Mouse (Mus musculus) embryo, embryonic 9.5 days (tissue): ENCODE data around the gene Dnajc16.

ENCODE experiments used
- DNase-seq: peaks from one replicate; pipeline ENCODE4 v3.0.0-alpha.2; 2017; ENCODE audit errors: extremely low spot score

Gene Dnajc16

DNA sequence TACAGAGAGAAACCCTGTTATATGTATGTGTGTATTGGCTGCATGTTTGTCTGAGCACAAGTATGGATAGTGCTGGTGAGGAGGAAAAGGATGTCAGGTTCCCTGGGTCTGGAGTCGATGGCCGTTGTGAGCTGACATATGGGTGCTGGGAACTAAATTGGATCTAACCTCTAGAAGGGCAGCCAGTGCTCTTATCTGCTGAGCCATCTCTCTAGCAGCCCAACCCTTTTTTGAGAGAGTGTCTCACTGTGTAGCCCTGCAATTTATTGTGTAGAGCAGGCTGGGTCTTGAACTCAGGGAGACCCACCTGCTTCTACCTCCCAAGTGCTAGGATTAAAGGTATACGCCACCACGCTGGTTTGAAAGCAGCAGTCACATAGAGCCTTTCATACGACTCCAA lies 65.5 kb downstream of the Dnajc16 start:
- no peak for DNase-seq

DNA sequence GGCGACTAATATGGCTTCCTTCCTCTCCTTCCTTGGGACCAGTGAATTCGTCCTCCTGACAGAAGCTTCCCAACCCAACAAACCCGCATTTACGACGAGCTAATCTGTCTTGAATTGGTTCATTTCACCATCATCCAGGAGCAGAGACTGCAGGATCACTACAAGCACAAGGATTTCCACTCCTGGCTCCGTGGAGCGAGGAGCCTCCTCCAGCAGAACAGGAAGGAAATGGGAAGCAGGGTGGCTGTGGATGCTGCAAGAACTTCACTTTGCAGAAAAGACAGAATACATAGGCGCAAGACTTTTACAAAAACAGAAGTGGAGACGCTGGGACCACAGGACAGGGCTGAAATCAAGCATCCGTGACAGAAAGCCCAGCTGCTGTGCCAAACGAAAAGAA lies 66.1 kb downstream of the Dnajc16 start:
- no peak for DNase-seq

DNA sequence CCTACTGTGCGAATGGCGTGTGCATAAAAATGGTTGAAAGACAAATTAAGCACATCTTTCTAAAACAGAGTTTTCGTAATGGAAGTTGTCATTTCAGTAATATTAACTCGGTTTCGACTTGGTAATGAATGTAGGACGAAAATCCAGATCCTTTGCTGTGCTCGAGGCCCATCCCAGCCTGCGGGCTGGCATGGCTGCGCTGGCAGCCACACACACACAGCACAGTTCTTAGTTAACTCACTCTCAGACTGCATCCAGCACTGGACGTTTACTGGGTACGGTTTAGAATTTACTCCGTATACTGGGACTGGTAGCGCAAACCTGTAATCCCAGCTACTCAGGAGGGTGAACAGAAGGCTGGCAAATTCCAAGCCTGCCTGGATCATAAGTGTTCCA lies 67.1 kb downstream of the Dnajc16 start:
- DNase-seq, result no peak

DNA sequence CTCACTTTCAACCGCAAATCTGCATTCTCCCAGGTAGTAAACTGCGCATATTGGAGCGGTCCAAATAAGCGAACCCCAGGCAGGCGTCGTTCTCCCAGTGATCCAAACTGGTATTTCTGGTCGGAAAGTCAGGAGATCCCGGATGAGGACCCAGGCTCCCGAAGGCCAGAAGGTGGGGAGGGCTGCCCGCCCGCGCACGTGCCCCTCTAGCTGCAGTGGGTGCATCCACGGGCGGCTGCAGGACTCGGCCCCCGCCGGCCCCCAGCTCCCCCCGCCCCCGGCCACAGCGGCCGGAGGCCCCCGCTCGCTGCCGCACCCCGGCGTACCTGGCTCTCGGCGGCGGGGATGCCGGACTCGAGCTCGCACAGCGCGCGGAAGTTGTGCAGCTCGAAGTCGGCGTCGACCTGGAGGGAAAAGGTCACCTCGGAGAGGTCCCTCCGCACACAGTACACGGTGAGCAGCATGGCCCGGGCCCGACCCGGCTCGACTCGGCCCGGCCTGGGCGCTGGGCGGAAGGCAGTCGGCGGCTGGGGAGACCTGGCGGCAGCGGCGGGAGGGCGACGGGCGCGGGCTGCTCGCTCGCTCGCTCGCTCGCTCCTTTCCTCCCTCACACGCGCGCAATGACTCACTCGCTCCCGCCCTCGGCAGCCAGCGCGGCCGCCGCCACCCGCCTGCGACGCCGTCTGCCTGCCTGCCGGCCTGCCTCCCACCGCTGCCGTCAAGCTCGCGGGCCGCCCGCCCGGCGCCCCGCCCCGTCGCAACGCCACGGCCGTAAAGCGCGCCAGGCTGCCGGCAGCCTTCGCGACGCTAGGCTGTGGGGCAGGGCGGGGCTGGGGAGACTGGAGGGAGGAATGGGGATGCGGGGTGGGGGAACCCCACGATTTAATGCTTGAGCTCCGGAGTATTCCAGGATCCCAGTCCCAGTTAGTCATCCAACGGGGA lies 67.7 kb downstream of the Dnajc16 start, which contains the start of gene Ddi2:
Ddi2 (minus strand) TSS at position 689 of the 942 bp plus-strand sequence.
- peak; percentile 87 for DNase-seq

DNA sequence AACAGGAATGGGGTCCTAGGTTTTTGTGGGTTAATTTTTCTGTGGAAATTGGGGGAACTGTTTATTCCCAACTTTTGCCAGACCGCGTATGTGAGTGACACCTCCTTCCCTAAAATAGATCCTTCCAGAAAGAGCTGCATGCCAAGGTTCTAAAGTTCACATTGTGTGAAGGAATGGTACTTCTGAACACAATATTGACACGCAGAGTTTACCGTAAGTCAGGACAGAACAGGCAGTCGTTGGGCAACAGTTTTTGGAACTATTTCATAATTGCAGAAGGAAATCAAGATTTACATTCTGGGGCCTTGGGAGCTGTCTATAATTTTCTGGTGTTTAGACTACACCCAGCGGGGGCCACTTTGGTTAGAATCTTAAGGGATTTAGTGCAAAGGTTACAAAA lies 68.8 kb downstream of the Dnajc16 start:
- no peak for DNase-seq

DNA sequence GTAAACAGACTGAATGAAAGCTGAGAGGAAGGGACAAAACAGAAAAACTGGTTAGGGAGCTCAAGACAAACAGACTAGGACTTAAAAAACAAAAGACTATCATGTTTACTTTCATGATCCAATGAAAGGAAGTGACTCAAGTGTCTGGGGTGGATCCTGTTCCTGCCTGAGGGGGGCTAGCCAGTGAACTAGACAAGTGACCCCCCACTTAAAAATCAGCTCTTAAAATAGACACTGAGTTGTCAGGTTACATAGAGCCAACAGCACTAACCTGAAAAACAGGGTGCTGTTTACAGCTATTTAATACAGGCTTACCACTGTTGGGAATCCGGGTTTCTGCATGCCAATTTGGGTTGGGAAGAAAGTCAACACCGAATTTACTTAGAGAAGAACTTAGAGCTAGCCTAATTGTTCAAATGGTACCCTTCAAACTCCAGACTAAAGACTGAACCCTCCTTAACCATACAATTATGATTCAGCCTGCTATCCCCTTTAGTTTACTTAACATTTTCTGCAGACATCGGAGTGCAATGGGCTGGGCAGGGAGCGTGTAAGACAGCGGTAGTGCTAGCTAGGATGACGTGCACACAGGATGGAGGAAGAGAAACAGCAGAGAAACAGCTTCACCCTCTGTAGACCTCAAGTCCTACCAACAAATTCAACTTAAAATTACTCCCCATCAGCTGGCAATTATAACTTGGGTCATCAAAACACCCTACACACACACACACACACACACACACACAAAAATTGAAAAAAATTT lies 69.8 kb downstream of the Dnajc16 start:
- DNase-seq, result no peak

DNA sequence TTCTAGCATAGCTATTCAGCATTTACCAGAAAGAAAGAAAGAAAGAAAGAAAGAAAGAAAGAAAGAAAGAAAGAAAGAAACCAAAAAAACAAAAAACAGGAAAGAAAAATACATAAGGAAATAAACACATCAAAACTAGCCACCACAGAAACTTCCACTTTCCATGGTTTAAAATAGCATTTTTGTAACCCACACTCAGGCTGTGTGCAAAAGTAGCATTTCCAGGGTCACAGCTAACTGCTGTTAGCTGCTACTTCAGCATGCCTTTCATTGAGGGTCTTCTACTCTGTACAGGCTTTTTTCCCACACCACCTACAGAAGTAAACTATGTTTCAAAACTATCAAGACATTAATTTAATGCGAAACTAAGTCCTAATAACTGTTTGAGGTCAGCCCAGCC lies 71.4 kb downstream of the Dnajc16 start:
- no peak for DNase-seq

DNA sequence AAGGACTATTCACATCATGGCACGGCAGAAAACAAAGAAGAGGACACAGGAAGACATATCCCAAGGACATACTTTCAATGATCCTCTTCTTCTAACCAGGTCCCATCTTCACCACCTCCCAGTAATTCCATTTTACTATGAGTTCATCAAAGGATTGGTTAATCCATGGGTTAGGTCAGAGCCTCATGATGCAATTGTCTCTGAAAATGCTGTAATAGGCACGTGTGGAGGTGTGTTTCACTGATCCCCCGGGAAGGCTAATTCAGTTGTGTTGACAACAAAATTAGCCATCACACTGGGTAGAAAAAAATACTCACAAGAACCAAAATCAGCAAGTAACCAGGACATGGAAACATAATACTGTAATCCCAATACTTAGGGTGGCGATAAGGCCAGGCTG lies 73.1 kb downstream of the Dnajc16 start:
- no peak for DNase-seq

DNA sequence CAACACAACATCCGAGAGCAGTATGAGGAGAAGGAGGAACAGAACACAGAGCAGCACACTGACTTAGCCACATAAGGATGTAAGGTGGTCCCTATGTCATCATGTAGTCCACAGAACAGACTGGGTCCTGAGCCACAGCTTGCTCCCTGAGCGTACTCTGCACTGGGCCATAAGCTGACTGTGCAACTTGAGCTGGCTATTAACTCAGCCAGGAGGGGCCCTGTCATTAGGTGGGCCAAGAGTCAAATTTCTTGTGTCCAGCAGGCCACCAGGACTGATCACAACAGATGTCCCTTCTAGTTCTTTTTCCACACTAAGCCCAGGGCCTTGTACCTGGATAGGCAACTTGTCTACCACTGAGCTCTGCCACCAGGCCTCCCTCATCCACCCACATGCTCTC lies 75.7 kb downstream of the Dnajc16 start:
- peak; percentile 29 for DNase-seq

DNA sequence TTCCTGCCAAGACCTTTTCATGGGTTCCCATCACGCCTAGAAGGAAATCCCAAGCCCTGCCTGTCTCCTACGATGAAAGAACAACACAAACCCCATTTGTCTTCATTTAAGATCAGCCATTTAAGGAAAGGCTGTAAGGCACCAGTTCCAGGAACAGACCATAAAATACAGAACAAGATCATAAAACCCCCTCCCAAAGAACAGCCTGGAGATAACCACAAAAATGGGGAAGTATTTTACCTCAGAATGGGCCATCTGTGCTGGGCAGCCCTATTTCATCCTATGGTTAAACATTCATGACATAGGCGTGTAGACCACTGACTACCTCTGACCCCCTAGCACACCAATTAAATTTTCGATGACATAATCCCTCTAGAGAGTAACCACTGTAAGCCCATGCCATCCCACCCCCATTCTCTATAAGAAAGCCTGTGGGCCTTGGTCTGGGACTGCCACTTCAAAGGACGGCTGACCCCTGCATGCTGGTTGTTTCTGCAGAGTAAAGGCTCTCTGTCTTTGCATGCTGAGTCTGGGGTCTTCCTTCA lies 77.1 kb downstream of the Dnajc16 start:
- DNase-seq, result no peak

DNA sequence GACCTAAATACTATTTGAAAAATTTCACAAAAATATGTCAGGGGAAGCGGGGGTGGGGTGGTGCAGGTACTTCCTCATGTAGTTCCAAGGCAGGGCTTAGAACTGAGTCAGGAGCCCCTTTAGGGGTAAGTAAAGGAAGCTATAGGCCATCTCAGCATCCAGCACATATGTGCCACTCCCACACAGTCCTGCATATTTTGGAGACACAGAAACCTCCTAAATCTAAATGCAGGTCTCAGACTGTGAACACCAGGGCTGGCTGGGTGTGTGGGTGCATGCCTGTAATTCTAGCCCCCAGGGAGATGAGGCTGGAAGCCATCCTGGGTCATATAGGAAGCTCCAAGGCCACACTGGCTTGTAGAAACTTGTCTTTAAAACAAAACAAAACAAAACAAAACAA lies 79.5 kb downstream of the Dnajc16 start:
- no peak for DNase-seq
